Mouse (Mus musculus): Measurements from ENCODE around the gene Epha4. TPM values are rescaled to one million over a fixed set of nuclear protein-coding genes. Genes with fewer than 3 reads are reported as not detected.
A peak's percentile ranks its signal among the peaks of the same experiment; 100 is the strongest.

The Epha4 gene
- total and polyA plus RNA-seq, 3 experiments: 3.9 to 26.0 (median 13.0) TPM

DNA sequence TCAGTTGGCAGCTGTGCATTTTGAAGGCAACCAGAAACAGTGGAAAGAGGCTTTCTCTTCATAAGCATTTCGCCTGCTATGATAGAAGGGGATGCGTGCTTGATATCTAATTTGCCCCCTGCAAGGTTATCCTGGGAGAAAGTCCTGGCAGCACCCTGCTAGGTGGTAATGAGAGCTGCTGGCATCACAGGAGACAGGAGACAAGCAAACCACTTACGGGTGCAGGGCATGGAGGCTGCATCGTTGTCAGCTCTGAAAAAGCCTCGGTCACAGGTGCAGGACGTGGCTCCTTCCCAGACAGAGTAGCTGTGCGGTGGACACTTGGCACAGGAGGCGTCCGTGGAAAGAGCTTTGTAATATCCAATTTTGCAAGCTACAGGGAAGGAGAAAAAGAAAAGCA lies 70.2 kb downstream of the Epha4 start:
- Histone ChIP-seq H3K4me1 (ENCODE audit: control insufficient read depth in 1 of 2, insufficient read depth in 2 of 2) (peaks cover 2 to 45% of the 10 kb centered on the region in 2 experiments; a peak in 2 of 4 replicates), H3K9ac (ENCODE audit: insufficient read depth, low read depth) (no peak overlapping the region), H3K9me3 (replicated peaks; ENCODE audit: low read length) (no peaks in the 10 kb centered on the region), H3K27me3 (replicated peaks) (no peaks in the 10 kb centered on the region), H3K36me3 (replicated peaks in 1 of 2; ENCODE audit: control insufficient read depth in 1 of 2, insufficient read depth in 1 of 2, low read length in 1 of 2) (peaks cover 19% of the 10 kb centered on the region in 2 experiments), H3K4me2 (ENCODE audit: insufficient read depth, low read depth, poor library complexity, severe bottlenecking) (no peak overlapping the region), H3K4me3 (replicated peaks in 1 of 3; ENCODE audit: low read depth in 2 of 3, low read length in 2 of 3, poor library complexity in 1 of 3) (no peak overlapping the region), H3K79me2 (replicated peaks; ENCODE audit: control insufficient read depth, extremely low read depth, insufficient read depth, poor library complexity, severe bottlenecking) (peaks cover 12% of the 10 kb centered on the region), H3K27ac (ENCODE audit: insufficient read depth, low read depth) (no peak overlapping the region)
- TF ChIP-seq POLR2AphosphoS2 (IDR thresholded peaks at IDR 0.05; ENCODE audit: low read depth, low read length) (no peak), EP300 (IDR thresholded peaks at IDR 0.05; ENCODE audit: low read length) (no peak), PAX5 (IDR thresholded peaks at IDR 0.05; ENCODE audit: low read length) (no peak), MYC (IDR thresholded peaks at IDR 0.05; ENCODE audit: low read depth, low read length) (no peak)
- dilution Hi-C loops (cut with MboI; ENCODE audit: extremely low pct_ligation_motif_present, extremely low pct_unique_long_range_greater_than_20kb, low sequenced_read_pairs): no loop called here
- in situ Hi-C loops (cut with MboI; ENCODE audit: low pct_ligation_motif_present, low pct_unique_long_range_greater_than_20kb, low sequenced_read_pairs): no loop called here
- no peak for DNase-seq (ENCODE audit: extremely low read depth)

DNA sequence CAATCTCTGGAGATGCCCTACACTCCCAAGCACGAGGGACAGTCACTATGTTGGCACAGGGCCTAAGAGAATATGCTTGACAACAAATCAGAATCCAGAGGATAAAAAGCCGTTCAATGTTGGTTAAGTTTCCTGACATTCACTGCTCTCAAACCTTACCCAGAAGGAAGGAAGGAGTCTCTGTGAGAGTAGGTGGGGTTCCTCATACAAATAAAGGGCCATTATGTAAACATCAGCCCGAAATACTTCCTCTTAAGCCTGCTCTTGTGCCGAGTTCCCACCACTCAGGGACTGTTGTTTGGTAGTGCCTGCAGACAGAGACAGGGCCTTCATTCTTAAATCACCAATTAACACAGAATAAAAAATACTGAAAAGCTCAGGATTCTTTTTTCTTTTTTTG lies 72.9 kb downstream of the Epha4 start:
- peak; percentile 42 for DNase-seq (ENCODE audit: extremely low read depth)
- Histone ChIP-seq H3K27me3 (replicated peaks) (no peaks in the 10 kb centered on the region), H3K4me1 (ENCODE audit: control insufficient read depth in 1 of 2, insufficient read depth in 2 of 2) (peaks cover 2 to 32% of the 10 kb centered on the region in 2 experiments; a peak in 2 of 4 replicates), H3K4me3 (replicated peaks in 1 of 3; ENCODE audit: low read depth in 2 of 3, low read length in 2 of 3, poor library complexity in 1 of 3) (no peak overlapping the region), H3K79me2 (replicated peaks; ENCODE audit: control insufficient read depth, extremely low read depth, insufficient read depth, poor library complexity, severe bottlenecking) (peaks cover 11% of the 10 kb centered on the region), H3K36me3 (replicated peaks in 1 of 2; ENCODE audit: control insufficient read depth in 1 of 2, insufficient read depth in 1 of 2, low read length in 1 of 2) (peaks cover 19% of the 10 kb centered on the region in 2 experiments), H3K9ac (ENCODE audit: insufficient read depth, low read depth) (no peak overlapping the region), H3K9me3 (replicated peaks; ENCODE audit: low read length) (no peaks in the 10 kb centered on the region), H3K4me2 (ENCODE audit: insufficient read depth, low read depth, poor library complexity, severe bottlenecking) (no peak overlapping the region), H3K27ac (ENCODE audit: insufficient read depth, low read depth) (no peak overlapping the region)
- dilution Hi-C loops (cut with MboI; ENCODE audit: extremely low pct_ligation_motif_present, extremely low pct_unique_long_range_greater_than_20kb, low sequenced_read_pairs) (no loop called here), in situ Hi-C loops (cut with MboI; ENCODE audit: low pct_ligation_motif_present, low pct_unique_long_range_greater_than_20kb, low sequenced_read_pairs) (no loop called here)
- no peak for TF ChIP-seq MYC (IDR thresholded peaks at IDR 0.05; ENCODE audit: low read depth, low read length)
- TF ChIP-seq MAFK (IDR thresholded peaks at IDR 0.05; ENCODE audit: insufficient replicate concordance, low read length): no peak

DNA sequence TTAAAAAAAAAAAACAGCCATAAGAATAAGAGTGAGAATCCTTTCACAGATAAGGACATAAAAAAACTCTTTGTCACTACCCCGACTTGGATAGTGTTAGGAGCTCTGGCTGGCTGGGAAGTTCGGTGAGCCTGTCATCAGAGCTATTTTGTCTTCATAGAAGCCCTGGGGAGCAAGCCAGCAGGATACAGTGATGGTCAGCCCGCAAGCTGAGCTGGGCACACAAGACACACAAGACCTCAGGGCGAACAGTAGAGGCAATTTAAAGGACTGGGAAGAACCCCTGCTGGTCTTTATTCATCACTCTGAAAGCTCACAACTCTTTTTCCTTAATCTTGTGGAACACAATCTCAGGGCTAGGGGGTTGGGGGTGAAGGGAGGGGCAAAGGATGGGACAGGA lies 73.5 kb downstream of the Epha4 start:
- H3K4me2 ChIP-seq (ENCODE audit: insufficient read depth, low read depth, poor library complexity, severe bottlenecking): no peak overlapping the region
- H3K4me1 ChIP-seq (ENCODE audit: control insufficient read depth in 1 of 2, insufficient read depth in 2 of 2): peaks cover 1 to 26% of the 10 kb centered on the region in 2 experiments; a peak in 2 of 4 replicates
- no peak overlapping the region for H3K27ac ChIP-seq (ENCODE audit: insufficient read depth, low read depth)
- H3K9ac ChIP-seq (ENCODE audit: insufficient read depth, low read depth): no peak overlapping the region
- peaks cover 6% of the 10 kb centered on the region for H3K79me2 ChIP-seq (replicated peaks; ENCODE audit: control insufficient read depth, extremely low read depth, insufficient read depth, poor library complexity, severe bottlenecking)
- H3K27me3 ChIP-seq (replicated peaks): no peaks in the 10 kb centered on the region
- dilution Hi-C loops (cut with MboI; ENCODE audit: extremely low pct_ligation_motif_present, extremely low pct_unique_long_range_greater_than_20kb, low sequenced_read_pairs): no loop called here
- H3K36me3 ChIP-seq (replicated peaks in 1 of 2; ENCODE audit: control insufficient read depth in 1 of 2, insufficient read depth in 1 of 2, low read length in 1 of 2): peaks cover 19 to 21% of the 10 kb centered on the region in 2 experiments
- H3K9me3 ChIP-seq (replicated peaks; ENCODE audit: low read length): no peaks in the 10 kb centered on the region
- DNase-seq (ENCODE audit: extremely low read depth): no peak
- in situ Hi-C loops (cut with MboI; ENCODE audit: low pct_ligation_motif_present, low pct_unique_long_range_greater_than_20kb, low sequenced_read_pairs): no loop called here
- TF ChIP-seq JUND (conservative IDR thresholded peaks at IDR 0.05; ENCODE audit: low read depth, low read length) (no peak), ZKSCAN1 (IDR thresholded peaks at IDR 0.05; ENCODE audit: borderline replicate concordance, low read depth, low read length) (no peak), RCOR1 (conservative IDR thresholded peaks at IDR 0.05; ENCODE audit: low read depth, low read length) (no peak), RAD21 (IDR thresholded peaks at IDR 0.05; ENCODE audit: low read depth, low read length) (no peak), EP300 (IDR thresholded peaks at IDR 0.05; ENCODE audit: low read length) (no peak), E2F4 (IDR thresholded peaks at IDR 0.05; ENCODE audit: insufficient replicate concordance, low read depth, low read length) (no peak), JUN (IDR thresholded peaks at IDR 0.05; ENCODE audit: insufficient read depth, low read depth, low read length) (no peak), POLR2A (IDR thresholded peaks at IDR 0.05; ENCODE audit: low read depth, low read length) (no peak), USF2 (conservative IDR thresholded peaks at IDR 0.05; ENCODE audit: low read depth, low read length) (no peak)
- no peak overlapping the region for H3K4me3 ChIP-seq (replicated peaks in 1 of 3; ENCODE audit: low read depth in 2 of 3, low read length in 2 of 3, poor library complexity in 1 of 3)
